Mouse (Mus musculus): ENCODE data around the gene Dpp8.

GRCm38 (mm10) chr9:65032269-65033108 is at the start of gene Dpp8:
- TF ChIP-seq CTCF (IDR thresholded peaks at IDR 0.05; ENCODE audit: extremely low read depth, insufficient read depth, low read length) (peak; percentile 67), POLR2A (IDR thresholded peaks at IDR 0.05; ENCODE audit: extremely low read depth, insufficient read depth, low read length) (peak; percentile 55; the same call in 1 of the 2 replicates)
